Mouse (Mus musculus) left cerebral cortex, postnatal 25 days (tissue): Measurements from ENCODE around the gene Usp50. TPM values are rescaled to one million over a fixed set of nuclear protein-coding genes. Genes with fewer than 3 reads are reported as not detected.

Experiments
- DNase-seq, 2 experiments: peaks; one replicate each; pipeline ENCODE4 v3.0.0; 2022; ENCODE audit warnings: low spot score in 2 of 2, mixed read lengths in 1 of 2
- intact Hi-C: fragments of 180-260 bp; cut with DNase I; formaldehyde crosslinking; loops from one replicate; pipeline ENCODE4 v1.15.1; 2025
- total RNA-seq, 2 experiments: library from RNA; stranded (reverse); gene quantifications; 2 replicates each; pipeline ENCODE4 v1.2.3; 2021

Gene Usp50
- total RNA-seq, result under 1 TPM in 1 of 2 experiments, not detected in 1; 0.37 TPM

- no peak for DNase-seq
- intact Hi-C loops, result no loop called here
Observed at GRCm38 (mm10) chr2:126783370-126783769, at the start of gene Usp50. TSS of gene Usp50 (minus strand) at chr2:126783470.

DNA sequence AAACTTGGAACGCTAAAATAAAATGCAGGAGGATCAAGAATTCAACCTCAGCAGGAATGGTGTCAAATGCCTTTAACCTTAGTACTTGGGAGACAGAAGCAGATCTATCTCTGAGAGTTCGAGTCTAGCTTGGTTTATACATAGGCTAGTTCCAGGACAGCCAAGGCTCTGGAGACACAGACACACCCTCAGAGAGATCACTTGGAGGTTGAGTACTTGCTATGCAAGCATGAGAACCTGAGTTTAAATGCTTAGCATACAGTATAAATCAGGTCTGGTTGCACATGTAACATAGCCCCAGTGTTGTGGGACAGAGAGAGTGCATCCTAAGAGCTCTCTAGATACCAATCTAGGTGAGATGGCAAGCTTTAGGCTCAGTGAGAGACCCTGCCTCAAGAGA is 34.1 kb upstream of the Usp50 start:
- intact Hi-C loops, result loop anchor here (10.0 kb wide), 1 partner anchor 417 kb away; no protein-coding TSS in a partner anchor

GRCm38 (mm10) chr2:126816644-126817347 is 33.5 kb upstream of the Usp50 start:
- intact Hi-C loops, result loop anchor here (10.0 kb wide), 1 partner anchor 418 kb away; no protein-coding TSS in a partner anchor

More for the DNA sequence above, 34.1 kb upstream of the Usp50 start:
- no peak for DNase-seq

GRCm38 (mm10) chr2:126815822-126816221 is 32.6 kb upstream of the Usp50 start:
- intact Hi-C loops, result loop anchor here (10.0 kb wide), 1 partner anchor 419 kb away; no protein-coding TSS in a partner anchor
- DNase-seq, result no peak

More at GRCm38 (mm10) chr2:126816644-126817347, 33.5 kb upstream of the Usp50 start:
- DNase-seq, result no peak

GRCm38 (mm10) chr2:126801980-126802379 is 18.7 kb upstream of the Usp50 start:
- intact Hi-C loops, result no loop called here
- no peak for DNase-seq

- intact Hi-C loops, result no loop called here
- no peak for DNase-seq
Observed at GRCm38 (mm10) chr2:126798455-126798854, 15.2 kb upstream of the Usp50 start.

DNA sequence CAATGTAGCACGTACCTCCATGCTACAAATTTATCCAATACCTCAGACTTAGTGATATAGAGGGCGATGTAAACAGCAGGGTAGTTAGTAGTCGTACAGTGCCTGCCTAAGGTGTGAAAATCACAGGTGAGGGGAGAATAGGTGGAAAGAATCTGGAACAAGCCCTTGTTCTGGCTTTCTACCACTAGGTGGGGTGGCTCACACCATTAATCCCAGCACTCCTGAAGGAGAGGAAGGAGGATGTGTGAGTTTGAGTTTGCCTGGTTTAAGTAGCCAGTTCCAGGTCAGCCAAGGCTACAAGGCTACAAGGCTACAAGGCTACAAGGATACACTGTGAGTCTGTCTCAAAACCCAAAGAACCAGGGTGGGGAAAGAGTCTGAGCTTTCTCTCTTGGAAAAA is 12.4 kb upstream of the Usp50 start:
- intact Hi-C loops, result no loop called here
- DNase-seq, result no peak

- intact Hi-C loops, result no loop called here
- DNase-seq, result no peak
Observed at GRCm38 (mm10) chr2:126792611-126793010, 9.3 kb upstream of the Usp50 start.

GRCm38 (mm10) chr2:126787721-126788342 is 4.6 kb upstream of the Usp50 start:
- peak; percentile 42 to 67 for DNase-seq
- intact Hi-C loops, result no loop called here

DNA sequence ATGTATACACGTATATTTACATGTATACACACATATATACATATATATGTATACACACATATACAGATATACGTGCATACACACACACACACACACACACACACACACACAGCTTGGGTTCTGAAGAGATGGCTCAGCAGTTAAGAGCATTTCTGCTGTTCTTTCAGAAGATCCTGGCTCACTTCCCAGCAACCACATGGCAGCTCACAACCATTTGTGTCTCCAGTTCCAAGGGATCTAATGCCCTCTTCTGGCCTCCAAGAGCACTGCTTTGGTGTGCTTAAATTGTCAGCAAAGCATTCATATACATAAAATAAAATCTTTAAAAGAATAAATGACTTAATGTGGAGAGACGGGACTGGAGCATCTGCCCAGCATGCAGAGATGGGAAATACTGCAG is 837 bp downstream of the Usp50 start:
- intact Hi-C loops, result no loop called here
- peak; percentile 51 to 79 for DNase-seq

GRCm38 (mm10) chr2:126781478-126781877 is 1.8 kb downstream of the Usp50 start:
- intact Hi-C loops, result no loop called here
- DNase-seq, result no peak

DNA sequence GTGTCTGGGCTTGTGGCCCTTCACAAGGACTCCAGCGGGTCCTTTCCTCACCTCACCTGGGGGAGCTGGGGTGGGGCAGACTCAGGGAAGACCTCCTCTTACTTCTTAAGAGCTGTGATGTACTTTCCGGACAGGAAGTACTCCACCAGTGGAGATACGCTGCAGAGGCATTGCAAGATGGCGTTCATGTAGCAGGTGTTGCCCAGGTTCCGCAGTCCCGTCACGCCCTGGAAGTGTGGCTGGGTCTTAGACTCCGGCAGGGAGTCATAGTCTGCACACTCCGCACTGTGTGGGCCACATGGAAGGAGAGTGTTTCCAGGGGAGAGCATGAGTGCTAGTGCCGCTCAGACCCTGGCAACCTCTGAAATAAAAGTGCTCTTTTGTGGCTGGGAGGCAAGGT is 3.0 kb downstream of the Usp50 start:
- no peak for DNase-seq
- intact Hi-C loops, result no loop called here

DNA sequence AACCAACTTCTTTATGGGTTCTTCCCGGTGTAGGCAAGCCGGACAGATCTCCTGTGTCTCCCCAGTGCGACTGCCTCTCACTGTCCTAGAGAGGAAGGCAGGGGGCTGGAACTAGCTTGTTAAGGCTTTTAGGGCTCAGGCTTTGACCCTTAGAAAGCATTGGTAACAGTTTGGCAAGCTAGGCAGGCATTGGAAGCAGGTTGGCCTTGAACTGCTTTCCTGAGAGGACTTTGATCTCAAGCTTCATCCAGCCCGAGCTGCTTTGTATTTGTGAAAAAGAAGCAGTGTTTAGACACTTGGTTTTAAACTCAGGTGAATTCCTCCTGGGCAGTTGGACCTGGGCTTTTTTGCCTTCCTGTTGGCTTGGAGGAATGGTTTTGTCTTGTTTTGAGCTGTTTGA is 4.5 kb downstream of the Usp50 start:
- no peak for DNase-seq
- intact Hi-C loops, result no loop called here

DNA sequence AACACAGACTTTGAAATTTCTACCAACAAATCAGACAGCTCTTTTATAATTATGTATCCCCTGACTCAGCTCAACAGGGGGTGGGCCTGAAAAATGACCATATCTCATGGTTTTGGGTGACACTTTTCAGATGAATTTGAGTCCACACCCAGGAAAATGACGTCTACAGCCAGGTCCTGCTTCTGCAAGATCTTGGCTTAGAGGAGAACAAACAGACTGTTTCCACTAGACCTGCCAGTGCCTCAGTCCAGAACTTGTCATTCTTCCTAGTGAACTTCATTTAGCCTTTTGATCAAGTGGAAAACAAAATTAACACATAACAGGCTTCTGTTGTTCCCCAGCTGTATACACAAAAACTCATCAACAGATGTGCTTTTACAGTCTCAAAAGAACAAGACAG is 6.9 kb downstream of the Usp50 start:
- intact Hi-C loops, result no loop called here
- no peak for DNase-seq

- intact Hi-C loops, result no loop called here
- no peak for DNase-seq
Observed at GRCm38 (mm10) chr2:126775951-126776350, 7.3 kb downstream of the Usp50 start.

DNA sequence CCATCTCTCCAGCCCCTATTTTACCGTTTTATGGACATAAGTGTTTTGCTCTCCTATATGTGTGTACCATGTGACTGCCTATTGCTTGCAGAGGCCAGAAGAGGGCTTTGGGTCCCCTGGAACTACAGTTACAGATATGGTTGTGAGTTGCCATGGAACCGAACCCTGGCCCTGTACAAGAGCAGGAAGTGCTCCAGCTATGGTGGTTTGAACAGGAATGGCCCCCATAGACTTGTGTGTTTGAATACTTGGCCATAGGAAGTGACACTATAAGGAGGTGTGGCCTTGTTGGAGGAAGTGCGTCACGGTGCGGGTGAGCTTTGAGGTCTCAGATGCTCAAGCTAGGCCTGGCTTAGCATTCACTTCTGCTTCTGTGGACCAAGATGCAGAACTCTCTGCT is 11.1 kb downstream of the Usp50 start:
- no peak for DNase-seq
- intact Hi-C loops, result no loop called here

DNA sequence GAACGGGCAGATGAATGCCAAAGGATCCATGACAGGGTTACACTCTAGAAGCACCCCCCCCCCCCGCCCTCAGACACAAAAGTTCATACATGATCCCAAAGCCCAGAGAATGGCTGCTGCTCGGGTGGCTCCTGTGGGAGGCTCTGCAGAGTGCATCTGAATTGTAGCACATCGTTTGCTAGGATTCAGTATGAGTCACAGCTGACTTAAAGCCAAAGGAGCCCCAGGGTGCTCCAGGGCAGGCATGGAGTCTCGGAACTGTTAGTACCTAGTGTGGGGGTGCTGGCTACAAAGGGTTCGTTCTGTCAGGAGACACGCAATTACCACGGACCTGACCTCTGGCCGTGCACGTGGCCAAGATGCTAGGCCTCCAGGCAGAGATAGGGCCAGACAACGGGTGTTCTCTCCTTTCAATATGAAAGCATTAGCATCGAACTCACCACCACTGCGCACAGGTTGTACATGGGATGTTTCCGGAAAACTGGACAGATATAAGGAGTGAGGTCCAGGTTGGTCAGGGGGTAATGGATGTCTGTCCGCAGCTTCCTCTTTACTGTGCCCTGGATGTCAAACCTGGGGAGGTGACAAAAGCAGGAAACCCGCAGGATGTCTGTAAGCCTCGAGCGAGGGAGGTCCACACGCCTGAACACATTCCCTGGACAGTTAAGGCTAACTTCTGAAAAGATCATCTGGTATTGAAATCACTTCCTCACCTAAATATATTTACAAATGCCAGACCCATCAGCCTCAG is 13.7 kb downstream of the Usp50 start:
- no peak for DNase-seq
- intact Hi-C loops, result no loop called here

DNA sequence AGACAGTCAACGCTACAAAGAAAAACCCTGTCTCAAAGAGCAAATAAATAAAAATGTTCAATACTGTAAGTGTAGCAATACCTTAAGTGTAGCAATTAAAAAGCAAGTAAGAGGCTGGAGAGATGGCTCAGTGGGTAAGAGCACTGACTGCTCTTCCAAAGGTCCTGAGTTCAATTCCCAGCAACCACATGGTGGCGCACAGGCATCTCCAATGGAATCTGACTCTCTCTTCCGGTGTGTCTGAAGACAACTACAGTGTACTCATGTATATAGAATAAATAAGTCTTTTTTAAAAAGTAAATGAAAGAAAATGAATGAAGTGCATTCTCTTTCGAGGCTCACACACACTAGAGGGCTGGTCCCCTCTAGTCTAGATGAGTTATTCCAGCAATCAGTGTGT is 15.1 kb downstream of the Usp50 start:
- intact Hi-C loops, result no loop called here
- no peak for DNase-seq

GRCm38 (mm10) chr2:126767599-126767998 is 15.7 kb downstream of the Usp50 start:
- intact Hi-C loops, result no loop called here

GRCm38 (mm10) chr2:126765867-126766582 is 17.2 kb downstream of the Usp50 start:
- peak in 1 of 2 experiments; percentile 45 for DNase-seq

More at GRCm38 (mm10) chr2:126767599-126767998, 15.7 kb downstream of the Usp50 start:
- no peak for DNase-seq

More at GRCm38 (mm10) chr2:126765867-126766582, 17.2 kb downstream of the Usp50 start:
- intact Hi-C loops, result no loop called here
